In the genomic region with DNA sequence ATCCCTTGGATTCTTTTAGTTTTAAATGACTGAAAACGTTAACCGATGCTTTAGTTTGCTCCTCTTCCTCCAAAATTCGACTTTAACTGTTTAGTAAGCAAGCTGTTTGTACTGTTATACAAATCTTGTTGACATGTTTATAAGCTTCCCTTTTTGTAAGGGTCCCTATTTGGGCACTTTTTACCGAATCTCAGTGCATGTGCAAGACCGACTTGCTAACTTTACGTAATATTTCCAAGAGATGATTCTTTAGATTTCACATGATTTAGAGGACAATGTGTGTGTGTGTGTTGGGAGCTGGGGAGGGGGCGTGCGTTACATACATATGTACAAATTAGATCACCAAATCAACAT, we compare ENCODE assay signal across 8 mouse cellular contexts. TPM values are rescaled to one million over a fixed set of nuclear protein-coding genes. Genes with fewer than 3 reads are reported as not detected.
DNase-seq lines count a peak whose midpoint lies in the region; ATAC-seq and TF ChIP-seq lines count a peak whose summit lies in the region.

No protein-coding gene starts in this region.

- H3K9ac ChIP-seq in CH12.LX (ENCODE audit: insufficient read depth, low read depth), result peak overlapping the region; percentile 76
- peak overlapping the region; percentile 86 for H3K9ac ChIP-seq in forebrain, embryonic 15.5 days (replicated peaks)
- peak overlapping the region; percentile 98 for H3K9ac ChIP-seq in liver, postnatal 0 days (replicated peaks)

- H3K36me3 ChIP-seq in CH12.LX (replicated peaks in 1 of 2; ENCODE audit: control insufficient read depth in 1 of 2, insufficient read depth in 1 of 2, low read length in 1 of 2), result no peaks in the 10 kb centered on the region
- H3K36me3 ChIP-seq in forebrain, embryonic 15.5 days, result no peaks in the 10 kb centered on the region
- no peaks in the 10 kb centered on the region for H3K36me3 ChIP-seq in liver, postnatal 0 days (replicated peaks; ENCODE audit: insufficient read depth, low read length)

- peak; percentile 7 for ATAC-seq in frontal cortex, adult (ENCODE audit: low TSS enrichment)
- no peak for ATAC-seq in forebrain, embryonic 15.5 days (replicated peaks)
- no peak for ATAC-seq in liver, postnatal 0 days
- ATAC-seq in activated CD4-positive, CD25-positive, alpha-beta regulatory T cell, adult 4 months, result no peak

- H3K27ac ChIP-seq in CH12.LX (ENCODE audit: insufficient read depth, low read depth), result no peak overlapping the region
- peak overlapping the region; percentile 96 for H3K27ac ChIP-seq in forebrain, embryonic 15.5 days (replicated peaks)
- peak overlapping the region; percentile 99 for H3K27ac ChIP-seq in liver, postnatal 0 days (ENCODE audit: low read depth)

- peaks cover 5% of the 10 kb centered on the region; the same call in 1 of the 2 replicates for H3K79me2 ChIP-seq in CH12.LX (replicated peaks; ENCODE audit: control insufficient read depth, extremely low read depth, insufficient read depth, poor library complexity, severe bottlenecking)

- peaks cover 0 to 22% of the 10 kb centered on the region in 2 experiments; a peak in 2 of 4 replicates for H3K4me1 ChIP-seq in CH12.LX (ENCODE audit: control insufficient read depth in 1 of 2, insufficient read depth in 2 of 2)
- H3K4me1 ChIP-seq in forebrain, embryonic 15.5 days, result peaks cover 24% of the 10 kb centered on the region
- H3K4me1 ChIP-seq in liver, postnatal 0 days (ENCODE audit: insufficient read depth), result peaks cover 29% of the 10 kb centered on the region

- no peak for TF ChIP-seq RAD21 in CH12.LX (IDR thresholded peaks at IDR 0.05; ENCODE audit: low read depth, low read length)

- in situ Hi-C loops in CH12.LX (cut with MboI; ENCODE audit: low pct_ligation_motif_present, low pct_unique_long_range_greater_than_20kb, low sequenced_read_pairs), result no loop called here

- peak overlapping the region; percentile 88 to 96 (median 91) for H3K4me3 ChIP-seq in CH12.LX (replicated peaks in 1 of 3; ENCODE audit: low read depth in 2 of 3, low read length in 2 of 3, poor library complexity in 1 of 3)
- H3K4me3 ChIP-seq in forebrain, embryonic 15.5 days, result peak overlapping the region; percentile 59
- H3K4me3 ChIP-seq in liver, postnatal 0 days (ENCODE audit: low read depth, low read length), result peak overlapping the region; percentile 95

- H3K27me3 ChIP-seq in CH12.LX (replicated peaks), result no peaks in the 10 kb centered on the region
- no peaks in the 10 kb centered on the region for H3K27me3 ChIP-seq in forebrain, embryonic 15.5 days
- no peaks in the 10 kb centered on the region for H3K27me3 ChIP-seq in liver, postnatal 0 days (ENCODE audit: insufficient read depth, low read length)

- H3K4me2 ChIP-seq in CH12.LX (ENCODE audit: insufficient read depth, low read depth, poor library complexity, severe bottlenecking), result peak overlapping the region; percentile 98
- peak overlapping the region; percentile 63 for H3K4me2 ChIP-seq in forebrain, embryonic 15.5 days (replicated peaks)
- H3K4me2 ChIP-seq in liver, postnatal 0 days (ENCODE audit: low read depth, low read length), result peak overlapping the region; percentile 88

- no peaks in the 10 kb centered on the region for H3K9me3 ChIP-seq in CH12.LX (replicated peaks; ENCODE audit: low read length)
- no peaks in the 10 kb centered on the region for H3K9me3 ChIP-seq in forebrain, embryonic 15.5 days
- no peaks in the 10 kb centered on the region for H3K9me3 ChIP-seq in liver, postnatal 0 days (ENCODE audit: low read length)

- TF ChIP-seq CTCF in CH12.LX (conservative IDR thresholded peaks at IDR 0.05 in 1 of 2, IDR thresholded peaks at IDR 0.05 in 1 of 2; ENCODE audit: low read depth in 2 of 2, low read length in 2 of 2), result no peak
- TF ChIP-seq CTCF in liver, postnatal 0 days (IDR thresholded peaks at IDR 0.05; ENCODE audit: low read depth), result no peak

- WGBS in forebrain, embryonic 15.5 days, result 17% methylated on average over 8 of the region's 8 CpGs
- WGBS in liver, postnatal 0 days (ENCODE audit: insufficient replicate concordance), result 11% methylated on average over 8 of the region's 8 CpGs

- TF ChIP-seq POLR2A in CH12.LX (IDR thresholded peaks at IDR 0.05; ENCODE audit: low read depth, low read length), result no peak

- TF ChIP-seq EP300 in CH12.LX (IDR thresholded peaks at IDR 0.05; ENCODE audit: low read length), result no peak
- TF ChIP-seq EP300 in liver, postnatal 0 days (IDR thresholded peaks at IDR 0.05; ENCODE audit: low read depth), result no peak

- no peak for DNase-seq in frontal cortex, postnatal 10 days (ENCODE audit: low spot score in 2 of 2)
- no peak for DNase-seq in CH12.LX (ENCODE audit: extremely low read depth)
- DNase-seq in liver, postnatal 0 days, result no peak
- DNase-seq in retina, embryonic 14.5 days (ENCODE audit: low spot score), result no peak
- DNase-seq in natural killer cell, adult 2 months (ENCODE audit: low spot score in 2 of 2), result no peak

- dilution Hi-C loops in CH12.LX (cut with MboI; ENCODE audit: extremely low pct_ligation_motif_present, extremely low pct_unique_long_range_greater_than_20kb, low sequenced_read_pairs), result no loop called here

TF ChIP-seq in CH12.LX, 34 proteins besides CTCF, POLR2A, EP300 and RAD21:
- TF ChIP-seq ZC3H11A (IDR thresholded peaks at IDR 0.05; ENCODE audit: low read depth, low read length), result no peak
- TF ChIP-seq SMC3 (IDR thresholded peaks at IDR 0.05; ENCODE audit: low read depth, low read length), result no peak
- no peak for TF ChIP-seq USF2 (conservative IDR thresholded peaks at IDR 0.05; ENCODE audit: low read depth, low read length)
- no peak for TF ChIP-seq MAX (IDR thresholded peaks at IDR 0.05; ENCODE audit: low read length)
- TF ChIP-seq PAX5 (IDR thresholded peaks at IDR 0.05; ENCODE audit: low read length), result no peak
- no peak for TF ChIP-seq ELF1 (IDR thresholded peaks at IDR 0.05; ENCODE audit: low read depth, low read length)
- TF ChIP-seq CHD2 (IDR thresholded peaks at IDR 0.05; ENCODE audit: low read length), result no peak
- TF ChIP-seq HCFC1 (IDR thresholded peaks at IDR 0.05; ENCODE audit: low read depth, low read length), result no peak
- no peak for TF ChIP-seq UBTF (IDR thresholded peaks at IDR 0.05; ENCODE audit: low read depth, low read length)
- no peak for TF ChIP-seq CHD1 (IDR thresholded peaks at IDR 0.05; ENCODE audit: low read depth, low read length)
- TF ChIP-seq E2F4 (IDR thresholded peaks at IDR 0.05; ENCODE audit: insufficient replicate concordance, low read depth, low read length), result no peak
TF ChIP-seq in CH12.LX: peak in this region for 0.

RNA-seq across cellular contexts. Expression of a gene that starts 0.9 kb away (rescaled TPM):
- total RNA-seq in CH12.LX (2012; rRNA removed) (15.1 and 17.3 TPM in 2 replicates), CH12.LX (2014; rRNA removed) (21.4 and 25.3 TPM in 2 replicates)
- 11.6 and 13.5 TPM in 2 replicates for polyA plus RNA-seq in CH12.LX (2012; ENCODE audit: insufficient read length, low read depth)
- 116 and 128 TPM in 2 replicates for polyA plus RNA-seq in forebrain, embryonic 15.5 days (2015; fragmentation: Nextera tagmentation; extraction: Ambion mirVana)
- polyA plus RNA-seq in liver, postnatal 0 days (2015; fragmentation: Nextera tagmentation; extraction: Ambion mirVana), result 13.3 and 15.6 TPM in 2 replicates
- 10 to 100 TPM; 10.6 to 15.6 TPM for polyA plus RNA-seq in activated CD4-positive, CD25-positive, alpha-beta regulatory T cell, adult 4 months (2017; shearing (Covaris generic))

RNA-seq across cellular contexts. Expression of a gene that starts 17.1 kb away (rescaled TPM):
- total RNA-seq in CH12.LX (2012; rRNA removed) (17.7 and 18.3 TPM in 2 replicates), CH12.LX (2014; rRNA removed) (46.9 and 55.4 TPM in 2 replicates)
- polyA plus RNA-seq in CH12.LX (2012; ENCODE audit: insufficient read length, low read depth), result 28.5 and 31.0 TPM in 2 replicates
- polyA plus RNA-seq in forebrain, embryonic 15.5 days (2015; fragmentation: Nextera tagmentation; extraction: Ambion mirVana), result 50.8 and 55.1 TPM in 2 replicates
- polyA plus RNA-seq in liver, postnatal 0 days (2015; fragmentation: Nextera tagmentation; extraction: Ambion mirVana), result 68.3 and 72.2 TPM in 2 replicates
- polyA plus RNA-seq in activated CD4-positive, CD25-positive, alpha-beta regulatory T cell, adult 4 months (2017; shearing (Covaris generic)), result not detected

Comparison
In these comparisons a context has a peak if more than half of its experiments do, and no peak if none do; other contexts are left out.
1. RNA of a gene that starts 17.1 kb away (polyA plus RNA-seq): 68.3 to 72.2 TPM in liver, postnatal 0 days, 50.8 to 55.1 TPM in forebrain, embryonic 15.5 days and 28.5 to 31.0 TPM in CH12.LX; not detected in activated CD4-positive, CD25-positive, alpha-beta regulatory T cell, adult 4 months; every median in the first group is over 10 times any median in the second.
2. Peak in every context shown above with its lines, with median percentiles within 50 percentile points of each other: H3K4me2 ChIP-seq, H3K4me3 ChIP-seq and H3K9ac ChIP-seq.